Comparison of ENCODE assay signal across 28 mouse cellular contexts in genomic region chr16:45399411-45399810, GRCm38 (mm10). TPM values are rescaled to one million over a fixed set of nuclear protein-coding genes. Genes with fewer than 3 reads are reported as not detected.
A peak's percentile ranks its signal among the peaks of the same experiment; 100 is the strongest.
DNase-seq lines count a peak whose midpoint lies in the region; ATAC-seq and TF ChIP-seq lines count a peak whose summit lies in the region.
"Had no signal": no experiment of that assay in that cellular context is flagged by ENCODE, and none has a peak within 500 bp of the region (broad histone marks: within the 10 kb centered on the region; RNA-seq: fewer than 3 reads in every experiment).

No protein-coding gene starts in this region.

- peak overlapping the region; percentile 73 for H3K27ac ChIP-seq in gastrocnemius, adult 2 months
- peak overlapping the region; percentile 82 for H3K27ac ChIP-seq in heart, adult 2 months
- peak overlapping the region; percentile 22; the same call in 1 of the 2 replicates for H3K27ac ChIP-seq in lung, postnatal 0 days (ENCODE audit: low read length)
- H3K27ac ChIP-seq: embryonic facial prominence, embryonic 13.5 days; forebrain, embryonic 10.5 days; forebrain, embryonic 12.5 days had no signal

- peak; percentile 22 for DNase-seq in gastrocnemius, adult 2 months
- DNase-seq in gastrocnemius, postnatal 10 days, result no peak
- no peak for DNase-seq in heart, adult 2 months
- DNase-seq in heart, postnatal 36 days, result no peak
- peak; percentile 36 for DNase-seq in lung, postnatal 0 days (ENCODE audit: low spot score)
- no peak for DNase-seq in lung, postnatal 14 days
- peak; percentile 14 for DNase-seq in NIH3T3 (ENCODE audit: low read depth)
- DNase-seq in left cerebral cortex, postnatal 4 days, result no peak
- DNase-seq: adrenal gland, adult 2 months; adrenal gland, postnatal 10 days; adrenal gland, postnatal 25 days; B cell, adult 2 months; cerebellum, adult 11-12 months; cerebellum, adult 2 months; cerebellum, adult 9-10 months; cerebellum, postnatal 10 days; cerebellum, postnatal 25 days; embryo, embryonic 11 days had no signal

- no peaks in the 10 kb centered on the region for H3K27me3 ChIP-seq in heart, adult 2 months (ENCODE audit: control insufficient read depth, insufficient read depth, low read length)
- no peaks in the 10 kb centered on the region for H3K27me3 ChIP-seq in lung, postnatal 0 days (replicated peaks; ENCODE audit: insufficient read depth, low read length)
- H3K27me3 ChIP-seq: CH12.LX; embryonic facial prominence, embryonic 13.5 days; embryonic facial prominence, embryonic 15.5 days; forebrain, embryonic 12.5 days had no signal

- H3K4me3 ChIP-seq in gastrocnemius, adult 2 months, result peak overlapping the region; percentile 49
- H3K4me3 ChIP-seq in heart, adult 2 months, result no peak overlapping the region
- no peak overlapping the region for H3K4me3 ChIP-seq in lung, postnatal 0 days (ENCODE audit: low read depth, low read length)
- H3K4me3 ChIP-seq: embryonic facial prominence, embryonic 13.5 days; embryonic facial prominence, embryonic 15.5 days; erythroblast, embryonic 14.5 days; forebrain, embryonic 10.5 days; forebrain, embryonic 12.5 days had no signal

- peaks cover 13% of the 10 kb centered on the region for H3K4me1 ChIP-seq in heart, adult 2 months (ENCODE audit: control insufficient read depth, insufficient read depth, low read length)
- peaks cover 25% of the 10 kb centered on the region; the same call in 1 of the 2 replicates for H3K4me1 ChIP-seq in lung, postnatal 0 days (ENCODE audit: insufficient read depth, low read depth, low read length)
- H3K4me1 ChIP-seq: embryonic facial prominence, embryonic 13.5 days; embryonic facial prominence, embryonic 15.5 days; forebrain, embryonic 10.5 days; forebrain, embryonic 12.5 days had no signal

- H3K9ac ChIP-seq in heart, adult 2 months (ENCODE audit: low read depth, low read length), result no peak overlapping the region
- no peak overlapping the region for H3K9ac ChIP-seq in lung, postnatal 0 days (replicated peaks; ENCODE audit: low read depth)
- H3K9ac ChIP-seq: embryonic facial prominence, embryonic 13.5 days; embryonic facial prominence, embryonic 15.5 days; forebrain, embryonic 12.5 days had no signal

- ATAC-seq in lung, postnatal 0 days, result peak; percentile 26; the same call in 1 of the 2 replicates
- ATAC-seq: CD4-positive, CD25-positive, alpha-beta regulatory T cell, adult 4 months; forebrain, embryonic 14.5 days; forebrain, embryonic 16.5 days had no signal

- no peak for TF ChIP-seq EP300 in heart, adult 2 months (IDR thresholded peaks at IDR 0.05; ENCODE audit: insufficient read depth, low read depth, low read length)
- TF ChIP-seq EP300 in lung, postnatal 0 days (IDR thresholded peaks at IDR 0.05), result no peak

- no peak for TF ChIP-seq CTCF in gastrocnemius, adult 2 months (IDR thresholded peaks at IDR 0.05)
- TF ChIP-seq CTCF in heart, adult 2 months (IDR thresholded peaks at IDR 0.05), result no peak
- no peak for TF ChIP-seq CTCF in lung, postnatal 0 days (IDR thresholded peaks at IDR 0.05)

- peaks cover 76% of the 10 kb centered on the region for H3K36me3 ChIP-seq in heart, adult 2 months (ENCODE audit: control insufficient read depth, insufficient read depth, low read length)
- H3K36me3 ChIP-seq in lung, postnatal 0 days (ENCODE audit: insufficient read depth, low read length), result no peaks in the 10 kb centered on the region; the same call in 1 of the 2 replicates
- H3K36me3 ChIP-seq: embryonic facial prominence, embryonic 13.5 days; embryonic facial prominence, embryonic 15.5 days; forebrain, embryonic 10.5 days; G1E had no signal

- no peak for TF ChIP-seq POLR2A in heart, adult 2 months (IDR thresholded peaks at IDR 0.05; ENCODE audit: insufficient read depth, low read depth, low read length)

- 34% methylated on average over 3 of the region's 3 CpGs for WGBS in heart, adult 2 months
- WGBS in lung, postnatal 0 days, result 65% methylated on average over 3 of the region's 3 CpGs

- no peak overlapping the region for H3K4me2 ChIP-seq in lung, postnatal 0 days (replicated peaks; ENCODE audit: low read depth, low read length)
- H3K4me2 ChIP-seq: embryonic facial prominence, embryonic 13.5 days; embryonic facial prominence, embryonic 15.5 days; forebrain, embryonic 12.5 days had no signal

- H3K9me3 ChIP-seq in lung, postnatal 0 days (ENCODE audit: low read length), result no peaks in the 10 kb centered on the region
- H3K9me3 ChIP-seq: embryonic facial prominence, embryonic 13.5 days; embryonic facial prominence, embryonic 15.5 days; forebrain, embryonic 10.5 days; forebrain, embryonic 12.5 days; G1E had no signal

- intact Hi-C loops in gastrocnemius, adult 2 months (cut with DNase I), result no loop called here
- intact Hi-C loops in heart, adult 2 months (cut with DNase I), result no loop called here
- intact Hi-C loops in heart, postnatal 36 days (cut with DNase I), result no loop called here
- intact Hi-C loops in left cerebral cortex, postnatal 4 days (cut with DNase I), result no loop called here

- peaks cover 1% of the 10 kb centered on the region; the same call in 1 of the 2 replicates for H3K79me2 ChIP-seq in heart, adult 2 months (replicated peaks; ENCODE audit: control insufficient read depth, insufficient read depth, low read length)

RNA-seq across cellular contexts. Expression of gene Cd200, which starts 9.4 kb away (rescaled TPM):
- 10 to 100 TPM; 10.4 to 20.1 TPM for total RNA-seq in gastrocnemius, adult 2 months (2021)
- total RNA-seq in gastrocnemius, postnatal 10 days (2021), result 10 to 100 TPM; 40.7 to 51.7 TPM
- total RNA-seq in heart, adult 2 months (2021), result 10 to 100 TPM; 63.6 to 69.3 TPM
- 90.0 and 99.3 TPM in 2 replicates for polyA plus RNA-seq in heart, adult 2 months (2012; rRNA removed)
- 10 to 100 TPM; 66.9 to 69.8 TPM for total RNA-seq in heart, postnatal 36 days (2021)
- 338 and 424 TPM in 2 replicates for polyA plus RNA-seq in lung, postnatal 0 days (2015; fragmentation: Nextera tagmentation; extraction: Ambion mirVana)
- 100 to 1,000 TPM; 312 to 324 TPM for total RNA-seq in left cerebral cortex, postnatal 4 days (2021)
- total RNA-seq: G1E had no signal
- polyA plus RNA-seq: G1E had no signal

Comparison
In these comparisons a context has a peak if more than half of its experiments do, and no peak if none do; other contexts are left out.
1. DNase-seq: peak in gastrocnemius, adult 2 months (single experiment), lung, postnatal 0 days (single experiment) and NIH3T3 (single experiment); none in gastrocnemius, postnatal 10 days (single experiment), heart, adult 2 months (0 of 2), heart, postnatal 36 days (0 of 2), lung, postnatal 14 days (single experiment) and left cerebral cortex, postnatal 4 days (single experiment).
2. H3K27ac ChIP-seq: peak in every context shown above with its lines; median percentile 82 in heart, adult 2 months; 73 in gastrocnemius, adult 2 months; 22 in lung, postnatal 0 days.
3. RNA of gene Cd200, which starts 9.4 kb away (total RNA-seq): 312 to 324 TPM in left cerebral cortex, postnatal 4 days; 66.9 to 69.8 TPM in heart, postnatal 36 days, 63.6 to 69.3 TPM in heart, adult 2 months, 40.7 to 51.7 TPM in gastrocnemius, postnatal 10 days and 10.4 to 20.1 TPM in gastrocnemius, adult 2 months; every median in the first group is over 4 times any median in the second.